Mouse (Mus musculus) forebrain, embryonic 16.5 days (tissue): ENCODE measurements around the gene Cxcr4. TPM values are rescaled to one million over a fixed set of nuclear protein-coding genes. Genes with fewer than 3 reads are reported as not detected.
A peak's percentile ranks its signal among the peaks of the same experiment; 100 is the strongest.

Source experiments
- ATAC-seq: fragments of 200-750 bp; cut with Nextera tagmentation; 2 replicates; pipeline ENCODE4 v1.8.0; 2017; ENCODE audit warnings: mild to moderate bottlenecking, moderate library complexity
- H3K27ac ChIP-seq: fragments of 300-500 bp; sonication (generic); 2 replicates; pipeline ENCODE4 v1.5.1; 2014; ENCODE audit warnings: low read length, control low read depth
- H3K27me3 ChIP-seq: fragments of 300-500 bp; sonication (generic); replicated peaks from 2 replicates; pipeline ENCODE4 v1.6.1; 2014; ENCODE audit warnings: low read length; ENCODE audit not compliant: control insufficient read depth, insufficient read depth
- H3K36me3 ChIP-seq: fragments of 300-500 bp; sonication (generic); 2 replicates; pipeline ENCODE4 v1.6.1; 2014; ENCODE audit not compliant: control insufficient read depth, insufficient read depth
- H3K4me1 ChIP-seq: fragments of 300-500 bp; sonication (generic); replicated peaks from 2 replicates; pipeline ENCODE4 v1.6.1; 2014; ENCODE audit warnings: low read length; ENCODE audit not compliant: control insufficient read depth, insufficient read depth
- H3K4me2 ChIP-seq: fragments of 300-500 bp; sonication (generic); 2 replicates; pipeline ENCODE4 v1.6.1; 2014; ENCODE audit warnings: mild to moderate bottlenecking, low read length, control low read depth
- H3K4me3 ChIP-seq: fragments of 300-500 bp; sonication (generic); replicated peaks from 2 replicates; pipeline ENCODE4 v1.5.1; 2014; ENCODE audit warnings: mild to moderate bottlenecking, low read length, control low read depth
- H3K9ac ChIP-seq: fragments of 300-500 bp; sonication (generic); replicated peaks from 2 replicates; pipeline ENCODE4 v1.6.1; 2014; ENCODE audit warnings: low read depth, low read length, control low read depth
- H3K9me3 ChIP-seq: fragments of 300-500 bp; sonication (generic); 2 replicates; pipeline ENCODE4 v1.6.1; 2016; ENCODE audit warnings: low read length; ENCODE audit not compliant: control insufficient read depth
- WGBS: fragments of 180-500 bp; shearing (Covaris S2); extraction: QIAGEN DNeasy Blood & Tissue Kit; methylation state at CpG from one replicate; pipeline ENCODE4 v1.1.7; 2014; 5-methylcytosine and 5-hydroxymethylcytosine counted together
- polyA plus RNA-seq: library from polyadenylated mRNA; unstranded; fragments of >200 nt; fragmentation: Nextera tagmentation; extraction: Ambion mirVana; gene quantifications from 2 replicates; pipeline ENCODE4 v1.2.1, GENCODE M21; 2015

Gene Cxcr4
- 11.3 and 14.4 TPM in 2 replicates for polyA plus RNA-seq

DNA sequence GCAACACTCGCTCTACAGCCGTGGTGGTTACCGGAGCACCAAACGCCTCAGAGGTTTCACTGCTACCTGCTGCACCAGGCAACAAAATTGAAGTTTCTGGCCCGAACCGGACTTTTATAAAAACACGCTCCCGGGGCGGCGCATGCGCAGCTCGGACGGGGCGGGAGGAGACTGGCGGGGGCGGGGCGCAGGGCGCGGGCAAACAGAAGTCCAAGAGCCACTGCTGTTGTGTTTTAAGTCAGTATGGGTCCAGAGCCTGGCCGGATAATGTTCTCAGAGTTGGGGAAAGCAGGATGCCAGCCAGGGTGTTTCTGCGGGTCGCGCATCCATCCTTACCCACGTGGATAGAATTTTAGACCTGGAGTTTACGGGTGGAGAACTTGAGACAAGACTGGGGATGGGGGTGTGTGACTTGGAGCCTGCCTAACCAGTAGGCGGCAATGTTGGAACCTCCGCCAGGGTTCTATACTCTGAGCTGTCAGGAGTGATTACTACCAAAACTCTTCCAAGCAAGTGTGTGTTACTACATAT is at the start of gene Cxcr4:
Gene Cxcr4, minus strand, starts transcription at position 83 of the 531 bp plus-strand sequence.
- under 1% methylated on average over 27 of the region's 27 CpGs for WGBS
- no peaks in the 10 kb centered on the region for H3K9me3 ChIP-seq
- peak within 1 kb of the TSS; percentile 73 for H3K9ac ChIP-seq
- peak; percentile 78 for ATAC-seq
- H3K36me3 ChIP-seq, result no peaks in the 10 kb centered on the region
- peak within 1 kb of the TSS; percentile 89 for H3K4me2 ChIP-seq
- H3K27me3 ChIP-seq, result no peaks in the 10 kb centered on the region
- peak within 1 kb of the TSS; percentile 68 for H3K4me3 ChIP-seq
- peaks cover 50% of the 10 kb centered on the region for H3K4me1 ChIP-seq
- H3K27ac ChIP-seq, result peak within 1 kb of the TSS; percentile 86

DNA sequence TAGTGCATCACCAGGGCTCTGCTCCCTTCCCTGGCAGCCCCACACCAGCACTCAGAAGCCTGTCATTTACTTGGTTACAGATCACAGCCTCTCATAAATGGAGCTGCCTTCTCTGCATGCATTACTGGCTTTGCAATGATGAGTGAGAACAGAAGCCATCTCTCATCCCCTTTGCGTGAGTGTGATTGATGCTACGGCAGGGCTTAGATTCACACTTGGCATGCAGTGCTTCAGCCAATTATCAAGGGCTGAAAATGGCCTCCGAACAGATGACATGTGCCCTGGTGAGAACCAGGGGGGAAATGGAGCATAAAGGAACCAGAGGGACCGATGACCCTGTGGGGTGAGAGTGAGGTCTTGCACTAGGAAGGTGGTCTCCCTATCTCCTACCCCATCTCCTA is 47.6 kb upstream of the Cxcr4 start:
- Histone ChIP-seq H3K4me3 (no peak overlapping the region), H3K9me3 (no peaks in the 10 kb centered on the region), H3K27ac (no peak overlapping the region), H3K4me2 (no peak overlapping the region), H3K4me1 (peaks cover 3% of the 10 kb centered on the region; the same call in 1 of the 2 replicates), H3K36me3 (no peaks in the 10 kb centered on the region), H3K9ac (no peak overlapping the region), H3K27me3 (no peaks in the 10 kb centered on the region)
- peak; percentile 33; the same call in 1 of the 2 replicates for ATAC-seq
- WGBS, result 43% methylated on average over 4 of the region's 4 CpGs

DNA sequence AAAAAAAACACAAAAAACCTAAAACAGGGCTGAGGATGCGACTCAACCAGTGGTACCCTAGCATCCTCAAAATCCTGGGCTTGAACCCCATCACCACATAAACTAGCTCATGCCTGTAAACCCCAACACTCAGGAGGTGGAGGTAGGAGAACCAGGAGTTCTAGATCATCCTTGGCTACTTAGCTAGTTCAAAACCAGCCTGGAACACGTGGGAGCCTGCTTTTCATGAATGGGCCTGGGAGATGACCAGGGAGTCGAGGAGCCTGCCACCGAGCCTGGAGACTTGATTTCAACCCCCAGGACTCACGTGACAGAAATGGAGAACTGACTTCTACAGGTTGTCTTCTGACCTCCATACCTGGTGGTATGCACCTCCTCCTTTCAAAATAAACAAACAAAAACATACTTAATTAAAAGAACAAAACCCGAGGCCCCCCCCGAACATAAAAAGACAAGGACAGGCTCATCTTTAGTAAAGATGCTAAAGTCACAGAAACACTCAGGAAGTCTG is 45.2 kb upstream of the Cxcr4 start:
- H3K36me3 ChIP-seq, result no peaks in the 10 kb centered on the region
- no peak overlapping the region for H3K9ac ChIP-seq
- H3K4me3 ChIP-seq, result no peak overlapping the region
- WGBS, result 91% methylated on average over 7 of the region's 7 CpGs
- ATAC-seq, result no peak
- H3K27ac ChIP-seq, result no peak overlapping the region
- H3K4me1 ChIP-seq, result no peaks in the 10 kb centered on the region; the same call in 1 of the 2 replicates
- H3K4me2 ChIP-seq, result no peak overlapping the region
- H3K9me3 ChIP-seq, result no peaks in the 10 kb centered on the region
- no peaks in the 10 kb centered on the region for H3K27me3 ChIP-seq

- Histone ChIP-seq H3K9ac (no peak overlapping the region), H3K27ac (no peak overlapping the region), H3K4me2 (no peak overlapping the region), H3K27me3 (no peaks in the 10 kb centered on the region), H3K36me3 (no peaks in the 10 kb centered on the region), H3K4me1 (no peaks in the 10 kb centered on the region; the same call in 1 of the 2 replicates), H3K9me3 (no peaks in the 10 kb centered on the region), H3K4me3 (no peak overlapping the region)
- WGBS, result 94% methylated on average over 10 of the region's 10 CpGs
- ATAC-seq, result no peak
These were observed 44.5 kb upstream of the Cxcr4 start for GRCm38 (mm10) chr1:128636258-128637229.

- no peak for ATAC-seq
- no peaks in the 10 kb centered on the region for H3K9me3 ChIP-seq
- no peaks in the 10 kb centered on the region for H3K36me3 ChIP-seq
- no peak overlapping the region for H3K4me3 ChIP-seq
- WGBS, result 82% methylated on average over 6 of the region's 6 CpGs
- H3K4me2 ChIP-seq, result no peak overlapping the region
- no peaks in the 10 kb centered on the region for H3K27me3 ChIP-seq
- H3K27ac ChIP-seq, result no peak overlapping the region
- no peak overlapping the region for H3K9ac ChIP-seq
- no peaks in the 10 kb centered on the region for H3K4me1 ChIP-seq
These were observed 41.8 kb upstream of the Cxcr4 start for GRCm38 (mm10) chr1:128633711-128634379.

GRCm38 (mm10) chr1:128632522-128632921 is 40.4 kb upstream of the Cxcr4 start:
- H3K4me2 ChIP-seq, result no peak overlapping the region
- 83% methylated on average over 6 of the region's 6 CpGs for WGBS
- H3K9ac ChIP-seq, result no peak overlapping the region
- H3K36me3 ChIP-seq, result no peaks in the 10 kb centered on the region
- H3K27me3 ChIP-seq, result no peaks in the 10 kb centered on the region
- no peaks in the 10 kb centered on the region for H3K4me1 ChIP-seq
- no peaks in the 10 kb centered on the region for H3K9me3 ChIP-seq
- no peak overlapping the region for H3K4me3 ChIP-seq
- no peak overlapping the region for H3K27ac ChIP-seq
- no peak for ATAC-seq

- Histone ChIP-seq H3K4me1 (peaks cover 14% of the 10 kb centered on the region), H3K9me3 (no peaks in the 10 kb centered on the region), H3K4me3 (no peak overlapping the region), H3K27me3 (no peaks in the 10 kb centered on the region), H3K27ac (no peak overlapping the region), H3K4me2 (no peak overlapping the region), H3K36me3 (no peaks in the 10 kb centered on the region), H3K9ac (no peak overlapping the region)
- ATAC-seq, result no peak
- whole genome bisulfite sequencing, result 87% methylated on average over 9 of the region's 9 CpGs
These were observed 34.1 kb upstream of the Cxcr4 start for GRCm38 (mm10) chr1:128626144-128626678.

DNA sequence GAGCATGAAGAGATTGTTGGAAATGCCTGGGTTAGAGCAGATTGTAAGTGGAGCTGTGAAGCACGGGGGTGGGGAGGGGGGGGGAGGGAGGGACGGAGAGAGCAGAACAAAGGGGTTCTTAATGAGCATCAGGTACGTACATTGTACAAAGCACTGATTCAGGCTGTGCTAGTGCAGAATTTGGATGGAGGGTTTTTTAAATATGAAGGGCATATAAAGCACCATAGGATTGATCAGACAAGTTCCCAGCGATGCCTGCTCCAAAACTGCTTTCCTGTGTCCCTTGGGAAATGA is 31.4 kb upstream of the Cxcr4 start:
- WGBS, result 12% methylated on average over 4 of the region's 4 CpGs
- Histone ChIP-seq H3K4me2 (no peak overlapping the region), H3K4me3 (no peak overlapping the region), H3K27ac (no peak overlapping the region), H3K4me1 (peaks cover 14% of the 10 kb centered on the region), H3K9ac (no peak overlapping the region), H3K27me3 (no peaks in the 10 kb centered on the region), H3K9me3 (no peaks in the 10 kb centered on the region), H3K36me3 (no peaks in the 10 kb centered on the region)
- peak; percentile 61 for ATAC-seq
